Mouse (Mus musculus): ENCODE data around the gene Sept11.

- no peak for TF ChIP-seq MYOD1 (IDR thresholded peaks at IDR 0.05; ENCODE audit: control insufficient read depth, insufficient read length, low read depth)
- no peak for TF ChIP-seq CTCF (IDR thresholded peaks at IDR 0.05; ENCODE audit: control insufficient read depth, insufficient read depth, insufficient read length)
- TF ChIP-seq MYOG (IDR thresholded peaks at IDR 0.05; ENCODE audit: control insufficient read depth, extremely low read depth, insufficient read length): no peak
Observed at GRCm38 (mm10) chr5:93127722-93128121, 34.5 kb downstream of the Sept11 start.
